Mouse (Mus musculus) right cerebral cortex, postnatal 10 days (tissue): ENCODE measurements at regions not wholly inside any gene's neighbourhood (a gene's known extent, or its start where the extent isn't known, plus 50 kb on each side); places are given as distances from the start of the nearest gene placed in this dataset.
A peak's percentile ranks its signal among the peaks of the same experiment; 100 is the strongest.
"Not testable (repeated sequence)": the region's sequence is repeated elsewhere in the genome, so short reads cannot be mapped to it uniquely, and the experiment has no call there.

Source experiments
- DNase-seq, 2 experiments: peaks; one replicate each; pipeline ENCODE4 v3.0.0; 2021; ENCODE audit warnings: low spot score in 2 of 2

- DNase-seq: no peak
Measured at GRCm38 (mm10) chr14:104410730-104411129, 57.1 kb downstream of the Pou4f1 start.

GRCm38 (mm10) chr14:104410292-104410691 lies 57.5 kb downstream of the Pou4f1 start:
- DNase-seq: no peak

GRCm38 (mm10) chr14:104406062-104406461 lies 61.7 kb downstream of the Pou4f1 start:
- no peak for DNase-seq

- no peak for DNase-seq
Measured at GRCm38 (mm10) chr14:104389297-104390071, 78.3 kb downstream of the Pou4f1 start.

GRCm38 (mm10) chr14:104388879-104389278 lies 78.9 kb downstream of the Pou4f1 start:
- DNase-seq: no peak

GRCm38 (mm10) chr14:104380986-104381385 lies 86.8 kb downstream of the Pou4f1 start:
- DNase-seq: no peak

- no peak for DNase-seq
Measured at GRCm38 (mm10) chr14:104372776-104373175, 95.0 kb downstream of the Pou4f1 start.

- DNase-seq: no peak
Measured at GRCm38 (mm10) chr14:104356636-104357035, 111.2 kb downstream of the Pou4f1 start.

- not testable (repeated sequence) for DNase-seq
Measured at GRCm38 (mm10) chr14:104336783-104337182, 131.0 kb downstream of the Pou4f1 start.

GRCm38 (mm10) chr14:104326089-104326488 lies 141.7 kb downstream of the Pou4f1 start:
- peak; percentile 12 to 15 for DNase-seq

GRCm38 (mm10) chr14:104300141-104300540 lies 167.7 kb downstream of the Pou4f1 start:
- DNase-seq: no peak

GRCm38 (mm10) chr14:104298312-104298711 lies 169.5 kb downstream of the Pou4f1 start:
- DNase-seq: no peak

GRCm38 (mm10) chr14:104297316-104298311 lies 170.2 kb downstream of the Pou4f1 start:
- DNase-seq: peak; percentile 16 to 20

GRCm38 (mm10) chr14:104293814-104294213 lies 174.0 kb downstream of the Pou4f1 start:
- DNase-seq: no peak

GRCm38 (mm10) chr14:104293147-104293546 lies 174.7 kb downstream of the Pou4f1 start:
- no peak for DNase-seq

- DNase-seq: no peak
Measured at GRCm38 (mm10) chr14:104280353-104280752, 187.4 kb downstream of the Pou4f1 start.

- peak in 1 of 2 experiments; percentile 14 for DNase-seq
Measured at GRCm38 (mm10) chr14:104279890-104280289, 187.9 kb downstream of the Pou4f1 start.

- DNase-seq: no peak
Measured at GRCm38 (mm10) chr14:104274752-104275151, 193.0 kb downstream of the Pou4f1 start.

GRCm38 (mm10) chr14:104264919-104265764 lies 202.7 kb downstream of the Pou4f1 start:
- no peak for DNase-seq

- no peak for DNase-seq
Measured at GRCm38 (mm10) chr14:104216965-104217364, 250.8 kb downstream of the Pou4f1 start.

- DNase-seq: peak; percentile 19 to 37
Measured at GRCm38 (mm10) chr14:104210719-104211118, 257.1 kb downstream of the Pou4f1 start.
